ENCODE assay signal across 23 mouse cellular contexts in genomic region chr1:186700496-186700895, GRCm38 (mm10). TPM values are rescaled to one million over a fixed set of nuclear protein-coding genes. Genes with fewer than 3 reads are reported as not detected.
DNase-seq lines count a peak whose midpoint lies in the region; ATAC-seq lines count a peak whose summit lies in the region.
"Had no signal": no experiment of that assay in that cellular context is flagged by ENCODE, and none has a peak within 500 bp of the region (broad histone marks: within the 10 kb centered on the region; RNA-seq: fewer than 3 reads in every experiment).

No protein-coding gene starts in this region.

- DNase-seq in intestine, embryonic 14.5 days (ENCODE audit: low spot score): no peak
- no peak for DNase-seq in kidney, postnatal 4 days
- no peak for DNase-seq in testis, postnatal 14 days (ENCODE audit: low spot score)
- DNase-seq: adrenal gland, postnatal 36 days; B cell, adult 2 months; cerebellum, adult 11 months; cerebellum, adult 9-11 months; gastrocnemius, postnatal 10 days; heart, adult 18-20 months; kidney, adult 2 months; left cerebral cortex, postnatal 4 days; lung, adult 18-20 months had no signal

- H3K36me3 ChIP-seq in heart, embryonic 14.5 days (ENCODE audit: control insufficient read depth, insufficient read depth, low read length): 0 out of 2 replicates have a peak, but pooled peaks cover 2% of the 10 kb centered on the region
- H3K36me3 ChIP-seq in heart, embryonic 11.5 days (ENCODE audit: control insufficient read depth, insufficient read depth, low read length): no peaks in the 10 kb centered on the region
- no peaks in the 10 kb centered on the region for H3K36me3 ChIP-seq in intestine, embryonic 14.5 days (ENCODE audit: control insufficient read depth, insufficient read depth, low read length)
- H3K36me3 ChIP-seq in intestine, embryonic 15.5 days: no peaks in the 10 kb centered on the region
- H3K36me3 ChIP-seq in embryonic facial prominence, embryonic 13.5 days: 0 out of 2 replicates have a peak, but pooled peaks cover 8% of the 10 kb centered on the region
- H3K36me3 ChIP-seq in embryonic facial prominence, embryonic 15.5 days: no peaks in the 10 kb centered on the region
- H3K36me3 ChIP-seq: liver, embryonic 12.5 days; midbrain, embryonic 10.5 days had no signal

- WGBS in heart, embryonic 14.5 days: 81% methylated on average over 3 of the region's 3 CpGs
- WGBS in heart, embryonic 11.5 days (ENCODE audit: insufficient replicate concordance): 85% methylated on average over 3 of the region's 3 CpGs
- WGBS in intestine, embryonic 14.5 days: 77% methylated on average over 3 of the region's 3 CpGs
- 79% methylated on average over 3 of the region's 3 CpGs for WGBS in intestine, embryonic 15.5 days
- 70% methylated on average over 3 of the region's 3 CpGs for WGBS in embryonic facial prominence, embryonic 13.5 days
- 62% methylated on average over 3 of the region's 3 CpGs for WGBS in embryonic facial prominence, embryonic 15.5 days

- H3K9me3 ChIP-seq in heart, embryonic 14.5 days (ENCODE audit: control insufficient read depth, low read length): no peaks in the 10 kb centered on the region
- no peaks in the 10 kb centered on the region for H3K9me3 ChIP-seq in heart, embryonic 11.5 days (replicated peaks; ENCODE audit: control insufficient read depth, low read length)
- no peaks in the 10 kb centered on the region for H3K9me3 ChIP-seq in intestine, embryonic 14.5 days (ENCODE audit: control insufficient read depth, low read length)
- H3K9me3 ChIP-seq in intestine, embryonic 15.5 days: no peaks in the 10 kb centered on the region
- H3K9me3 ChIP-seq in embryonic facial prominence, embryonic 13.5 days: no peaks in the 10 kb centered on the region
- no peaks in the 10 kb centered on the region for H3K9me3 ChIP-seq in embryonic facial prominence, embryonic 15.5 days (replicated peaks)
- H3K9me3 ChIP-seq: liver, embryonic 12.5 days; midbrain, embryonic 10.5 days had no signal

- H3K4me3 ChIP-seq in heart, embryonic 14.5 days (ENCODE audit: control insufficient read depth in 1 of 2, insufficient read depth in 1 of 2, low read depth in 1 of 2, low read length in 2 of 2): no peak overlapping the region
- no peak overlapping the region for H3K4me3 ChIP-seq in heart, embryonic 11.5 days (ENCODE audit: low read depth, low read length)
- H3K4me3 ChIP-seq in intestine, embryonic 14.5 days (ENCODE audit: low read depth, low read length): no peak overlapping the region
- no peak overlapping the region for H3K4me3 ChIP-seq in intestine, embryonic 15.5 days (replicated peaks)
- H3K4me3 ChIP-seq in embryonic facial prominence, embryonic 13.5 days: peak overlapping the region; percentile 16
- H3K4me3 ChIP-seq in embryonic facial prominence, embryonic 15.5 days (replicated peaks): 0 out of 2 replicates have a peak overlapping the region, but pooled peaks have one; percentile 8
- H3K4me3 ChIP-seq: liver, embryonic 12.5 days; midbrain, embryonic 10.5 days had no signal

- H3K4me2 ChIP-seq in heart, embryonic 14.5 days (ENCODE audit: low read length): peak overlapping the region; percentile 55
- no peak overlapping the region for H3K4me2 ChIP-seq in heart, embryonic 11.5 days
- 0 out of 2 replicates have a peak overlapping the region, but pooled peaks have one; percentile 28 for H3K4me2 ChIP-seq in intestine, embryonic 14.5 days (ENCODE audit: low read length)
- no peak overlapping the region for H3K4me2 ChIP-seq in intestine, embryonic 15.5 days (replicated peaks)
- peak overlapping the region; percentile 81 for H3K4me2 ChIP-seq in embryonic facial prominence, embryonic 13.5 days
- peak overlapping the region; percentile 17; the same call in 1 of the 2 replicates for H3K4me2 ChIP-seq in embryonic facial prominence, embryonic 15.5 days (replicated peaks)
- H3K4me2 ChIP-seq: liver, embryonic 12.5 days had no signal

- no peak overlapping the region; the same call in 1 of the 2 replicates for H3K9ac ChIP-seq in heart, embryonic 14.5 days (ENCODE audit: low read length)
- no peak overlapping the region for H3K9ac ChIP-seq in heart, embryonic 11.5 days (ENCODE audit: low read depth, low read length)
- H3K9ac ChIP-seq in intestine, embryonic 14.5 days (ENCODE audit: low read length): no peak overlapping the region
- no peak overlapping the region for H3K9ac ChIP-seq in intestine, embryonic 15.5 days
- H3K9ac ChIP-seq in embryonic facial prominence, embryonic 13.5 days: no peak overlapping the region
- H3K9ac ChIP-seq in embryonic facial prominence, embryonic 15.5 days: no peak overlapping the region
- H3K9ac ChIP-seq: liver, embryonic 12.5 days had no signal

- peaks cover 9 to 33% of the 10 kb centered on the region in 2 experiments for H3K4me1 ChIP-seq in heart, embryonic 14.5 days (ENCODE audit: control insufficient read depth in 2 of 2, insufficient read depth in 2 of 2, low read length in 2 of 2)
- H3K4me1 ChIP-seq in heart, embryonic 11.5 days (ENCODE audit: control insufficient read depth, insufficient read depth, low read length): peaks cover 7% of the 10 kb centered on the region
- H3K4me1 ChIP-seq in intestine, embryonic 14.5 days (replicated peaks; ENCODE audit: control insufficient read depth, insufficient read depth, low read length): peaks cover 16% of the 10 kb centered on the region
- peaks cover 7% of the 10 kb centered on the region; the same call in 1 of the 2 replicates for H3K4me1 ChIP-seq in intestine, embryonic 15.5 days (replicated peaks)
- H3K4me1 ChIP-seq in embryonic facial prominence, embryonic 13.5 days: peaks cover 32% of the 10 kb centered on the region
- H3K4me1 ChIP-seq in embryonic facial prominence, embryonic 15.5 days: peaks cover 34% of the 10 kb centered on the region

- no peaks in the 10 kb centered on the region for H3K27me3 ChIP-seq in heart, embryonic 14.5 days (ENCODE audit: control insufficient read depth, insufficient read depth, low read length)
- H3K27me3 ChIP-seq in heart, embryonic 11.5 days (ENCODE audit: control insufficient read depth, insufficient read depth, low read length): no peaks in the 10 kb centered on the region
- H3K27me3 ChIP-seq in intestine, embryonic 14.5 days (replicated peaks; ENCODE audit: control insufficient read depth, insufficient read depth, low read length): 0 out of 2 replicates have a peak, but pooled peaks cover 4% of the 10 kb centered on the region
- no peaks in the 10 kb centered on the region for H3K27me3 ChIP-seq in intestine, embryonic 15.5 days (replicated peaks)
- H3K27me3 ChIP-seq in embryonic facial prominence, embryonic 13.5 days: no peaks in the 10 kb centered on the region
- no peaks in the 10 kb centered on the region for H3K27me3 ChIP-seq in embryonic facial prominence, embryonic 15.5 days
- H3K27me3 ChIP-seq: CH12.LX, Patski had no signal

- H3K27ac ChIP-seq in heart, embryonic 14.5 days (replicated peaks in 1 of 2; ENCODE audit: control insufficient read depth in 1 of 2, insufficient read depth in 1 of 2, low read depth in 2 of 2, low read length in 2 of 2): 0 out of 4 replicates have a peak overlapping the region, but pooled peaks of 1 of the 2 experiments have one; percentile 8
- no peak overlapping the region for H3K27ac ChIP-seq in heart, embryonic 11.5 days (ENCODE audit: low read depth, low read length)
- H3K27ac ChIP-seq in intestine, embryonic 14.5 days (ENCODE audit: low read depth): no peak overlapping the region
- no peak overlapping the region for H3K27ac ChIP-seq in intestine, embryonic 15.5 days
- H3K27ac ChIP-seq in embryonic facial prominence, embryonic 13.5 days: no peak overlapping the region
- H3K27ac ChIP-seq in embryonic facial prominence, embryonic 15.5 days (replicated peaks): no peak overlapping the region
- H3K27ac ChIP-seq: kidney, postnatal 0 days; liver, embryonic 12.5 days; midbrain, embryonic 10.5 days had no signal

- no peak for ATAC-seq in heart, embryonic 14.5 days (ENCODE audit: insufficient number of reproducible peaks, insufficient read depth, low FRiP score, low read depth)
- ATAC-seq in heart, embryonic 11.5 days (replicated peaks; ENCODE audit: insufficient number of reproducible peaks, low FRiP score, low TSS enrichment): no peak
- ATAC-seq in intestine, embryonic 14.5 days (replicated peaks; ENCODE audit: low FRiP score, low TSS enrichment, low read depth): no peak
- ATAC-seq in intestine, embryonic 15.5 days: no peak
- no peak for ATAC-seq in embryonic facial prominence, embryonic 13.5 days (ENCODE audit: insufficient number of reproducible peaks, insufficient read depth, low FRiP score, low TSS enrichment, low read depth)
- ATAC-seq in embryonic facial prominence, embryonic 15.5 days (ENCODE audit: insufficient number of reproducible peaks, low FRiP score, low TSS enrichment, low read depth): no peak
- ATAC-seq: forebrain, embryonic 14.5 days; liver, embryonic 12.5 days; Patski had no signal

RNA-seq across cellular contexts. Expression of gene Tgfb2, which starts 5.3 kb away (rescaled TPM):
- polyA plus RNA-seq in heart, embryonic 14.5 days (2014; fragmentation: Nextera tagmentation; extraction: Ambion mirVana): 50.0 and 50.5 TPM in 2 replicates
- 56.5 and 61.4 TPM in 2 replicates for polyA plus RNA-seq in heart, embryonic 11.5 days (2014; fragmentation: Nextera tagmentation; extraction: Ambion mirVana)
- polyA plus RNA-seq in intestine, embryonic 14.5 days (2014; fragmentation: Nextera tagmentation; extraction: Ambion mirVana): 21.5 and 26.2 TPM in 2 replicates
- 16.5 and 18.5 TPM in 2 replicates for polyA plus RNA-seq in intestine, embryonic 15.5 days (2015; fragmentation: Nextera tagmentation; extraction: Ambion mirVana)
- polyA plus RNA-seq in embryonic facial prominence, embryonic 13.5 days (2015; fragmentation: Nextera tagmentation; extraction: Ambion mirVana): 75.2 and 103 TPM in 2 replicates
- 86.3 TPM in 2 replicates for polyA plus RNA-seq in embryonic facial prominence, embryonic 15.5 days (2015; fragmentation: Nextera tagmentation; extraction: Ambion mirVana)

RNA-seq across cellular contexts. Expression of gene Rrp15, which starts 48.7 kb away (rescaled TPM):
- polyA plus RNA-seq in heart, embryonic 14.5 days (2014; fragmentation: Nextera tagmentation; extraction: Ambion mirVana): 29.8 and 32.6 TPM in 2 replicates
- 45.6 and 49.5 TPM in 2 replicates for polyA plus RNA-seq in heart, embryonic 11.5 days (2014; fragmentation: Nextera tagmentation; extraction: Ambion mirVana)
- 76.4 and 85.1 TPM in 2 replicates for polyA plus RNA-seq in intestine, embryonic 14.5 days (2014; fragmentation: Nextera tagmentation; extraction: Ambion mirVana)
- 66.2 and 69.9 TPM in 2 replicates for polyA plus RNA-seq in intestine, embryonic 15.5 days (2015; fragmentation: Nextera tagmentation; extraction: Ambion mirVana)
- polyA plus RNA-seq in embryonic facial prominence, embryonic 13.5 days (2015; fragmentation: Nextera tagmentation; extraction: Ambion mirVana): 67.8 and 69.3 TPM in 2 replicates
- polyA plus RNA-seq in embryonic facial prominence, embryonic 15.5 days (2015; fragmentation: Nextera tagmentation; extraction: Ambion mirVana): 62.6 and 62.7 TPM in 2 replicates

Comparison
In these comparisons a context has a peak if more than half of its experiments do, and no peak if none do; other contexts are left out.
1. H3K4me2 ChIP-seq: peak in heart, embryonic 14.5 days (single experiment), intestine, embryonic 14.5 days (single experiment), embryonic facial prominence, embryonic 13.5 days (single experiment) and embryonic facial prominence, embryonic 15.5 days (single experiment); none in heart, embryonic 11.5 days (single experiment) and intestine, embryonic 15.5 days (single experiment).
2. H3K4me3 ChIP-seq: peak in embryonic facial prominence, embryonic 13.5 days (single experiment) and embryonic facial prominence, embryonic 15.5 days (single experiment); none in heart, embryonic 14.5 days (0 of 2), heart, embryonic 11.5 days (single experiment), intestine, embryonic 14.5 days (single experiment) and intestine, embryonic 15.5 days (single experiment).